Mouse (Mus musculus) liver, adult 2 months (tissue): ENCODE measurements around the gene Arfip1.

ENCODE experiments used
- CTCF ChIP-seq: fragments of 200-500 bp; IDR thresholded peaks from 2 replicates; pipeline ENCODE4 v1.5.1; 2011; ENCODE audit warnings: low read depth, low read length, control low read depth
- POLR2A ChIP-seq: fragments of 200-500 bp; IDR thresholded peaks from 2 replicates; pipeline ENCODE4 v1.6.1; 2011; ENCODE audit warnings: low read length, control low read depth; ENCODE audit not compliant: insufficient read depth; ENCODE audit errors: extremely low read depth

- TF ChIP-seq CTCF = no peak
- no peak for TF ChIP-seq POLR2A
These were observed 35.2 kb downstream of the Arfip1 start for GRCm38 (mm10) chr3:84547177-84547576.
